Mouse (Mus musculus) brain, embryonic 14.5 days (tissue): ENCODE measurements at regions not wholly inside any gene's neighbourhood (a gene's known extent, or its start where the extent isn't known, plus 50 kb on each side); places are given as distances from the start of the nearest gene placed in this dataset.

Experiments
- DNase-seq: peaks from one replicate; pipeline ENCODE4 v3.0.0-alpha.2; 2011; ENCODE audit warnings: low read depth
- CTCF ChIP-seq: fragments of 200-500 bp; IDR thresholded peaks from 2 replicates; pipeline ENCODE4 v1.5.1; 2012; ENCODE audit warnings: inconsistent platforms, mild to moderate bottlenecking, moderate library complexity, borderline replicate concordance; ENCODE audit not compliant: insufficient read depth, insufficient read length; ENCODE audit errors: extremely low read depth
- POLR2A ChIP-seq: fragments of 200-500 bp; IDR thresholded peaks from 2 replicates; pipeline ENCODE4 v1.6.1; 2012; ENCODE audit warnings: mild to moderate bottlenecking, inconsistent platforms, borderline replicate concordance; ENCODE audit not compliant: poor library complexity, insufficient read depth, insufficient read length, severe bottlenecking; ENCODE audit errors: extremely low read depth

DNA sequence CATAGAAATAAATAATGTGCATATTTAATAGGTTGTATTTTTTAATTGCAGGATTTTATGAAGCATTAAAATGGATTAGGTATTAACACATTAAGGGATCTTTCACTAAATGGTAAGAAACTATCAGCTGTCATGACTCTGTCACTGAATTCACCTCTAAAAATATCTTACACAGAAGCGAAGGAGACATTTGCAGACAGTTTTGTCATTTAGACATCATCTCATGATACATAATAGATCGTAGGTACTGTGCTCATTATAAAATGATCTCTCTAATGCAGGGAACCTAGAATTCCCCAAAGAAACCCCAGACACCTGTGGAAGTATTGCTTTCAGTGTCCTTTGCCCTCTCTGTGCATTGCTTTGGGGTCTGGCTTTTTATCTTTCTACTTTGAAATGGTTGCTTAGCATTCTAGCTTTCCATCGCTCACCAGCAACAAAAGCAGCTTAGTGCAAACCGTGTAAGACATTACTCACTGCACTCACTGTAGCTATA lies 1270.5 kb downstream of the Olfm4 start:
- peak; percentile 47 for DNase-seq
- TF ChIP-seq CTCF (no peak), POLR2A (no peak)

GRCm38 (mm10) chr14:81255423-81255822 lies 1271.5 kb downstream of the Olfm4 start:
- TF ChIP-seq CTCF: no peak
- TF ChIP-seq POLR2A: no peak
- DNase-seq: no peak

DNA sequence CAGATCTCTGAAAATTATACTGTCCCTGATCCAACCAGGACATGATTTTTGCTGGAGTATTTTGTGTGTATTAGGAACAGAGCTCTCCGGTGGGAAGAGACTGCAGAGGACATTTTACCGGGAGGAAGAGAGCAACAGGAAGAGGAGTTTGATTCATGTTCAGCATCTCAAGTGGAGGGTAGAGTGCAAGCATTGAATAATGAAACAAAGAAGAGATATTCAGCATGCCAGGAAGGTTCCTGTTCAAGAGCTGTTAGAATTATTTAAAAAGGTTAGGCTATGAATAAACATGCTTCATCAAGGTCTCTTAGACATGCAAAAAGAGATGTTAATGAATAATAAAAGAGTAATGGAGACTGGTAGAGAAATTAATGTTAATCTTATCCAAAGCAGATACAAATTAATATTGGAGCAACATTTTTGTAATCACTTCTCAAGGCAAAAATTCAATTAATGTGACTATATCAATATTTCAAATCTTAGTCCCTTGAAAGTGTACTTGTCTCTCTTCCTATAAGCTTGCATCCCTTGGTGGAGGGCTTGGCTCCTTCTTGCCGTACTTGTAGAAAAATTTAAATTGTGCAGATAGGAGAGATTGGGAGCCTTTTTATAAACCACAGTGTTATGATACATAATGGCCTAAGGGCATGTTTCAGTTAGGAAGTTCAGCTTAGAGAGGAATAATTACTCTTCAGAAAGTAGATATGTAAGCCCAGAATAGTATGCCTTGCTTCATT lies 1283.9 kb downstream of the Olfm4 start:
- DNase-seq: peak; percentile 63
- TF ChIP-seq CTCF (no peak), POLR2A (no peak)

GRCm38 (mm10) chr14:81287489-81288025 lies 1303.7 kb downstream of the Olfm4 start:
- TF ChIP-seq CTCF (no peak), POLR2A (no peak)
- DNase-seq: peak; percentile 12

DNA sequence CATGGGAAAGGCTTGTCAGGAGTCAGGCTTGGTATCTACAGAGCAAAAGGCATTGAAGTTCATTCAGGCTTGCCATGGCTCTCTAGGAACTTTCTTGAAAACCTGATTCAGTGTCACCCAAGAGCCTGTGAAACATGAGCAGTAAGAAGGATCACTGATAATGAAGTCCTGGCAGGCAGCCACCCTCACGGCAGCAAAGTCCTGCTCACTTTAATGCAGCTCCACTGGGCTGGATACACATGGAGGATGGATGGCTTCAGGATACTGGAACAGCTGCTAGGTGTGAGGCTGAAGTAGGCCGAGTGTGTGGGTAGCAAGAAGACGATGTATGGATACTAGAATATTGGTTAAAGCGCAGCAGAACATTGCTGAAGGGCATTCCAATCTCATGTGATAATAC lies 1323.3 kb downstream of the Olfm4 start:
- TF ChIP-seq POLR2A: no peak
- no peak for TF ChIP-seq CTCF
- peak; percentile 91 for DNase-seq

DNA sequence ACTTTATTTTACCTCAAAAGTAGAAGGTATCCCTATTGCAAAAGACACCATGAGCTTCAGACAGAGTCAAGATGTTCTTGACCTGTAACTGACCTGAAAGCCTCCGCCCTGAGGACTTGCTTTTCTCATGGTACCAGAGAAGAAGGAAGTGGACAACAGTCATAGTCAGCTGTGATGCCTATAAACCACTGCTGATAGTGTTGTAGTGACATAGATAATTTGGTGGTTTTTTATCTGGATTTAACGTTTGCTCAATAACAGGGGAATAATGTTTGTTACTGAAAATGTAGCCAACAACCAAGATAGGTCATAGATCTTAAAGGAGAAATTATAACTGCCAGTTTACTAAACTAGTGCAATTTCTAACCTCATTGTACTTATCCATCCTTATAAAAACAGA lies 1357.2 kb downstream of the Olfm4 start:
- DNase-seq: no peak
- TF ChIP-seq CTCF: no peak
- no peak for TF ChIP-seq POLR2A

DNA sequence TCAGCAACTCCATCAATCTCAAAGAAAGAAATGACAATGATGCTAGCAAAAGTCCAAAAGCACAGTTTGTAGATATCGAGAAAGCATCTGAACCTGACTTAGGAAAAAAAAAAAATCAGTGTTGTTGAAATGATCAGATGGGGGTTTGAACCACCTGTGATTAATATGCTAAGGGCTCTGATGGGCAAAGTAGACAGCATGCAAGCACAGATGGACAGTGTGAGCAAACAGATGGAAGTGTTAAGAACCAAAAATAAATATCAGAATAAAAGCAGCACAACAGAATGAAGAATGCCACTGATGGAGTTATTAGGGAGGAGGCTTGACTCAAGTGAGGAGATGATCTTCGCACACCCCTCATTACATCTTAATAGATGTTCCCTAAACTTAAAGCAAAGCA lies 1403.7 kb downstream of the Olfm4 start:
- peak; percentile 53 for DNase-seq
- TF ChIP-seq CTCF (no peak), POLR2A (no peak)
